Mouse (Mus musculus) heart, adult 2 months (tissue): ENCODE measurements around the gene Gls.

Experiments used
- CTCF ChIP-seq: fragments of 200-600 bp; IDR thresholded peaks from 2 replicates; pipeline ENCODE4 v1.8.1; 2022; ENCODE audit warnings: antibody characterized with exemption, mild to moderate bottlenecking, moderate library complexity
- POLR2A ChIP-seq: fragments of 200-500 bp; IDR thresholded peaks from 2 replicates; pipeline ENCODE4 v1.6.1; 2011; ENCODE audit warnings: mild to moderate bottlenecking, low read depth, low read length, control low read depth; ENCODE audit not compliant: insufficient read depth

GRCm38 (mm10) chr1:52149934-52150346, 83.1 kb downstream of the Gls start:
- TF ChIP-seq POLR2A (no peak), CTCF (no peak)
